Mouse (Mus musculus) midbrain, embryonic 12.5 days (tissue): ENCODE data around the gene C2cd4c. TPM values are rescaled to one million over a fixed set of nuclear protein-coding genes. Genes with fewer than 3 reads are reported as not detected.

Experiments
- ATAC-seq: fragments of 200-750 bp; cut with Nextera tagmentation; 2 replicates; pipeline ENCODE4 v1.8.0; 2017; ENCODE audit warnings: low read depth, moderate TSS enrichment, moderate library complexity; ENCODE audit not compliant: low FRiP score
- H3K27ac ChIP-seq: fragments of 300-500 bp; sonication (generic); replicated peaks from 2 replicates; pipeline ENCODE4 v1.5.1; 2016; ENCODE audit warnings: mild to moderate bottlenecking
- H3K27me3 ChIP-seq: fragments of 300-500 bp; sonication (generic); 2 replicates; pipeline ENCODE4 v1.6.1; 2016; ENCODE audit warnings: mild to moderate bottlenecking
- H3K36me3 ChIP-seq: fragments of 300-500 bp; sonication (generic); 2 replicates; pipeline ENCODE4 v1.6.1; 2016
- H3K4me1 ChIP-seq: fragments of 300-500 bp; sonication (generic); 2 replicates; pipeline ENCODE4 v1.6.1; 2016
- H3K4me2 ChIP-seq: fragments of 300-500 bp; sonication (generic); replicated peaks from 2 replicates; pipeline ENCODE4 v1.6.1; 2016; ENCODE audit warnings: mild to moderate bottlenecking, moderate library complexity
- H3K4me3 ChIP-seq: fragments of 300-500 bp; sonication (generic); 2 replicates; pipeline ENCODE4 v1.5.1; 2016; ENCODE audit warnings: mild to moderate bottlenecking
- H3K9ac ChIP-seq: fragments of 300-500 bp; sonication (generic); replicated peaks from 2 replicates; pipeline ENCODE4 v1.6.1; 2016; ENCODE audit warnings: mild to moderate bottlenecking, moderate library complexity
- H3K9me3 ChIP-seq: fragments of 300-500 bp; sonication (generic); 2 replicates; pipeline ENCODE4 v1.6.1; 2016; ENCODE audit warnings: mild to moderate bottlenecking
- WGBS: fragments of 180-500 bp; shearing (Covaris S2); methylation state at CpG from one replicate; pipeline ENCODE4 v1.1.7; 2016; 5-methylcytosine and 5-hydroxymethylcytosine counted together
- polyA plus RNA-seq: library from polyadenylated mRNA; unstranded; fragments of >200 nt; fragmentation: Nextera tagmentation; extraction: Ambion mirVana; gene quantifications from 2 replicates; pipeline ENCODE4 v1.2.1, GENCODE M21; 2016

The C2cd4c gene
- polyA plus RNA-seq, 1 experiment from 2014 or later, result 0.04 TPM

DNA sequence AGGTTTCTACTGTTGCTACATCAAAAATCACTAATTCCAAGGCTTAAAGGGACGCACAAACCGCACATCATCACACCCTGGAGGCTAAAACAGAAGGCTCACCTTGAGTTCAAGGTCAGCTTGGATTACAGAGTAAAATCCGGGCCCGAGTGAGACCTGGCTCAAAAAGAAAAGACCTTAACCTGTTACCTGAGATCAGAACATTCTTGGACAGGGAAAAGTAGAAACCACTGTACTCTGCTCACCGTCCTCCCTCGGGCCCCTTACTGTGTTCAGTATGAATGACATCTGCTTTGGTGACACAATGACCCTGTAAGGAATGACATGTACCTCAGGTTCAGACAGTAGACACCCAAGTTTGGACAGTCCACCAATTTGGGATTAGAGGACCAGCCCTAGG lies 39.0 kb downstream of the C2cd4c start:
- Histone ChIP-seq H3K9me3 (no peaks in the 10 kb centered on the region), H3K4me2 (no peak overlapping the region), H3K4me1 (no peaks in the 10 kb centered on the region), H3K27me3 (peaks cover 12% of the 10 kb centered on the region; the same call in 1 of the 2 replicates), H3K4me3 (no peak overlapping the region), H3K36me3 (no peaks in the 10 kb centered on the region), H3K27ac (no peak overlapping the region), H3K9ac (no peak overlapping the region)
- 94% methylated on average over 6 of the region's 6 CpGs for WGBS
- ATAC-seq, result no peak

- peaks cover 8% of the 10 kb centered on the region; the same call in 1 of the 2 replicates for H3K27me3 ChIP-seq
- no peak for ATAC-seq
- H3K4me2 ChIP-seq, result no peak overlapping the region
- H3K4me3 ChIP-seq, result no peak overlapping the region
- H3K4me1 ChIP-seq, result no peaks in the 10 kb centered on the region
- H3K9ac ChIP-seq, result no peak overlapping the region
- no peak overlapping the region for H3K27ac ChIP-seq
- H3K36me3 ChIP-seq, result no peaks in the 10 kb centered on the region
- WGBS, result 86% methylated on average over 8 of the region's 8 CpGs
- no peaks in the 10 kb centered on the region for H3K9me3 ChIP-seq
These were observed 39.5 kb downstream of the C2cd4c start for GRCm38 (mm10) chr10:79574350-79574749.

GRCm38 (mm10) chr10:79573611-79574010 lies 40.2 kb downstream of the C2cd4c start:
- Histone ChIP-seq H3K27ac (no peak overlapping the region), H3K9me3 (no peaks in the 10 kb centered on the region), H3K4me1 (no peaks in the 10 kb centered on the region), H3K4me3 (no peak overlapping the region), H3K27me3 (0 out of 2 replicates have a peak, but pooled peaks cover under 1% of the 10 kb centered on the region), H3K9ac (no peak overlapping the region), H3K36me3 (no peaks in the 10 kb centered on the region), H3K4me2 (no peak overlapping the region)
- WGBS, result 88% methylated on average over 6 of the region's 6 CpGs
- no peak for ATAC-seq

- H3K4me3 ChIP-seq, result no peak overlapping the region
- no peak overlapping the region for H3K4me2 ChIP-seq
- H3K4me1 ChIP-seq, result no peaks in the 10 kb centered on the region
- H3K9me3 ChIP-seq, result no peaks in the 10 kb centered on the region
- no peak for ATAC-seq
- no peak overlapping the region for H3K9ac ChIP-seq
- H3K27ac ChIP-seq, result no peak overlapping the region
- H3K36me3 ChIP-seq, result no peaks in the 10 kb centered on the region
- H3K27me3 ChIP-seq, result no peaks in the 10 kb centered on the region
- 91% methylated on average over 2 of the region's 2 CpGs for WGBS
These were observed 42.5 kb downstream of the C2cd4c start for GRCm38 (mm10) chr10:79571314-79571713.

GRCm38 (mm10) chr10:79569921-79570320 lies 43.9 kb downstream of the C2cd4c start:
- Histone ChIP-seq H3K4me2 (no peak overlapping the region), H3K27me3 (no peaks in the 10 kb centered on the region), H3K9me3 (peaks cover 5% of the 10 kb centered on the region; the same call in 1 of the 2 replicates), H3K9ac (no peak overlapping the region), H3K36me3 (no peaks in the 10 kb centered on the region), H3K27ac (no peak overlapping the region), H3K4me1 (no peaks in the 10 kb centered on the region), H3K4me3 (no peak overlapping the region)
- no peak for ATAC-seq
- 90% methylated on average over 5 of the region's 5 CpGs for WGBS

DNA sequence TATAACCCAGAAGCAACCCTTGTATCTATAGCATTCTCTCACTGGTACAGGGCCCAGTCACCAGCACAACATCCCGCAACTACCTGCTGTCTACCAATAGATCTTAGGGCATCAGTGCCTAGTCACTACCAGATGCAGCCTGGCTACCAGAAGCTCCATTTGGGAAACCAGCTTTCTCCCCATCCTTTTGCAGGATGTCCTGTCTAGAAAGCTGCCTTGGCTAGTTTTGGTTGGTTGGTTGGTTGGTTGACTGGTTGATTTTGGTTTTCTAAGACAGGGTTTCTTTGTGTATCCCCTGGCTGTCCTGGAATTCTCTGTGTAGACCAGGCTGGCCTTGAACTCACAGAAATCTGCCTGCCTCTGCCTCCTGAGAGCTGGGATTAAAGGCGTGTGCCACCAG lies 54.1 kb downstream of the C2cd4c start:
- Histone ChIP-seq H3K4me1 (peaks cover 6% of the 10 kb centered on the region), H3K4me2 (no peak overlapping the region), H3K9me3 (no peaks in the 10 kb centered on the region), H3K27ac (no peak overlapping the region), H3K27me3 (peaks cover 12% of the 10 kb centered on the region), H3K36me3 (no peaks in the 10 kb centered on the region), H3K9ac (no peak overlapping the region), H3K4me3 (no peak overlapping the region)
- ATAC-seq, result no peak
- 89% methylated on average over 2 of the region's 2 CpGs for WGBS

DNA sequence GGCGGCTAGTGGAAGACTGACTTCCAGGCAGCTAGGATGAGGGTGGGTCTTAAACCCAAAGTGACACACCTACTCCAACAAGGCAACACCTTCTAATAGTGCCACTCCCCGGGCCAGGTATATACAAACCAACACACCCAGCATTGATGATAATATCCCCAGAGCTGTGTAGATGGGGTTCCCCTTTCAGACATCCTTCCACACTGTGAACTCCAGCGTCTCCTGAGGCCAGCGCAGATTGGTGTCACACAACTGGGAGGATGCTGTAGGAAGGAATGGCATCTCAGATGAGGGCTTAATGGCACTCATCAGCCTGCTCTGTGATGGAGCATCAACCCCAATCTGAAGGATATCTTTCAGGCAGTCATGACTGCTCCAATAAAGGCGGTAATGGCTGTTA lies 56.3 kb downstream of the C2cd4c start:
- no peak overlapping the region for H3K4me2 ChIP-seq

GRCm38 (mm10) chr10:79556951-79557350 lies 56.9 kb downstream of the C2cd4c start:
- H3K27ac ChIP-seq, result no peak overlapping the region
- no peak overlapping the region for H3K4me3 ChIP-seq
- ATAC-seq, result no peak
- WGBS, result 84% methylated on average over 5 of the region's 5 CpGs
- H3K9ac ChIP-seq, result no peak overlapping the region
- peaks cover 12% of the 10 kb centered on the region for H3K27me3 ChIP-seq
- H3K4me1 ChIP-seq, result peaks cover 30% of the 10 kb centered on the region
- H3K36me3 ChIP-seq, result no peaks in the 10 kb centered on the region
- no peak overlapping the region for H3K4me2 ChIP-seq
- H3K9me3 ChIP-seq, result no peaks in the 10 kb centered on the region

More for the DNA sequence above, 56.3 kb downstream of the C2cd4c start:
- H3K4me3 ChIP-seq, result no peak overlapping the region
- peaks cover 24% of the 10 kb centered on the region for H3K4me1 ChIP-seq
- no peak overlapping the region for H3K9ac ChIP-seq
- 97% methylated on average over 5 of the region's 5 CpGs for WGBS
- no peak for ATAC-seq
- H3K27ac ChIP-seq, result no peak overlapping the region
- H3K9me3 ChIP-seq, result no peaks in the 10 kb centered on the region
- H3K27me3 ChIP-seq, result peaks cover 12% of the 10 kb centered on the region
- no peaks in the 10 kb centered on the region for H3K36me3 ChIP-seq

Other genes with a start within 250 kb of the C2cd4c start
- 0.07 TPM in 1 of 2 replicates, not detected in the other for gene Vmn2r83, start 145.3 kb downstream of the C2cd4c start, polyA plus RNA-seq
- 10.9 and 11.0 TPM in 2 replicates for gene Plpp2, start 80.2 kb downstream of the C2cd4c start, polyA plus RNA-seq
- gene Mier2, start 58.8 kb downstream of the C2cd4c start, polyA plus RNA-seq, result 59.8 and 62.5 TPM in 2 replicates
- not detected in 2 replicates for gene Theg, start 26.7 kb downstream of the C2cd4c start, polyA plus RNA-seq
- 22.8 and 23.3 TPM in 2 replicates for gene Shc2, start 23.9 kb upstream of the C2cd4c start, polyA plus RNA-seq
- not detected in 2 replicates for gene Odf3l2, start 31.7 kb upstream of the C2cd4c start, polyA plus RNA-seq
- gene Madcam1, start 50.5 kb upstream of the C2cd4c start, polyA plus RNA-seq, result 0.60 and 1.7 TPM in 2 replicates
- gene Tpgs1, start 55.3 kb upstream of the C2cd4c start, polyA plus RNA-seq, result 62.4 and 72.3 TPM in 2 replicates
- 139 and 156 TPM in 2 replicates for gene Cdc34, start 68.2 kb upstream of the C2cd4c start, polyA plus RNA-seq
- 1.4 TPM in 2 replicates for gene Gzmm, start 75.0 kb upstream of the C2cd4c start, polyA plus RNA-seq
- 540 and 588 TPM in 2 replicates for gene Bsg, start 90.5 kb upstream of the C2cd4c start, polyA plus RNA-seq
- gene Hcn2, start 102.6 kb upstream of the C2cd4c start, polyA plus RNA-seq, result 0.18 and 0.25 TPM in 2 replicates
- 45.3 and 46.3 TPM in 2 replicates for gene Polrmt, start 132.6 kb upstream of the C2cd4c start, polyA plus RNA-seq
- 0.48 and 0.55 TPM in 2 replicates for gene Fgf22, start 141.1 kb upstream of the C2cd4c start, polyA plus RNA-seq
- 98.8 and 104 TPM in 2 replicates for gene Rnf126, start 152.9 kb upstream of the C2cd4c start, polyA plus RNA-seq
- gene Fstl3, start 163.2 kb upstream of the C2cd4c start, polyA plus RNA-seq, result 1.0 and 1.6 TPM in 2 replicates
- 0.27 TPM in 1 of 2 replicates, not detected in the other for gene Prss57, start 176.9 kb upstream of the C2cd4c start, polyA plus RNA-seq
- gene Palm, start 179.5 kb upstream of the C2cd4c start, polyA plus RNA-seq, result 198 and 204 TPM in 2 replicates
- gene Misp, start 207.0 kb upstream of the C2cd4c start, polyA plus RNA-seq, result 0.94 and 1.0 TPM in 2 replicates
- gene Ptbp1, start 240.4 kb upstream of the C2cd4c start, polyA plus RNA-seq, result 202 TPM in 2 replicates